Mouse (Mus musculus): ENCODE results near the gene Ermard.
"Not testable (repeated sequence)": the region's sequence is repeated elsewhere in the genome, so short reads cannot be mapped to it uniquely, and the experiment has no call there.

Ermard gene

DNA sequence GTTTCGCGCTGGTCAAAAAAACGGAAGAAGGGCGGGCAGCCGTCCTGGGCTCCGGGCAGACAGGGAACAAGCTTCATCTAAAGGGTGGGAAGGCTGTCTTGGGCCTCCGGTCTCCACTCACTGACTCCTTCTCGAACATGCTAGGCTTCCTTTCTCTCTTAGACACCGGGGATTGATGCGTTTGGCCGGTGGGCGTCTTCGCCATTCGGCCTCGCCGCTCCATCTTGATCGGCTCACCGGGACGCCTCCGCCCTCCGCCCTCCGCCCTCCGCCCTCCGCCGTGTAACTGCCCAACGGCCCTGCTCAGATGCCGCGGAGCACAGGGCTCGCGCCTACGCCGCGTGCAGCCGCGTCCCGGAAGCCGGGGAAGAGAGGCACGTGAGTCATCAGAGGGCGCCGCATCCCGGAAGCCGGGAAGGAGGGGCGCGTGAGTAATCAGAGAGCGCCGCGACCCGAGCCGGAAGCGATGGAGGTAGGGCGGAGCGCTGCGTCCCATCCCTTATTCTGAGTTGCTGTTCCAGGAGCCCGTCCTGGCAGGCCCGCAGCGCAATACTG lies at the start of gene Ermard, which contains the start of the genes Tcte3 and Gm3448:
TSS of gene Ermard (plus strand) at position 34 of the 555 bp plus-strand sequence.
TSS of gene Tcte3 (minus strand) at position 314 of the 555 bp plus-strand sequence.
TSS of gene Gm3448 (minus strand) at position 363 of the 555 bp plus-strand sequence.
- DNase-seq: peak in 1 of 2 experiments; percentile 54

DNA sequence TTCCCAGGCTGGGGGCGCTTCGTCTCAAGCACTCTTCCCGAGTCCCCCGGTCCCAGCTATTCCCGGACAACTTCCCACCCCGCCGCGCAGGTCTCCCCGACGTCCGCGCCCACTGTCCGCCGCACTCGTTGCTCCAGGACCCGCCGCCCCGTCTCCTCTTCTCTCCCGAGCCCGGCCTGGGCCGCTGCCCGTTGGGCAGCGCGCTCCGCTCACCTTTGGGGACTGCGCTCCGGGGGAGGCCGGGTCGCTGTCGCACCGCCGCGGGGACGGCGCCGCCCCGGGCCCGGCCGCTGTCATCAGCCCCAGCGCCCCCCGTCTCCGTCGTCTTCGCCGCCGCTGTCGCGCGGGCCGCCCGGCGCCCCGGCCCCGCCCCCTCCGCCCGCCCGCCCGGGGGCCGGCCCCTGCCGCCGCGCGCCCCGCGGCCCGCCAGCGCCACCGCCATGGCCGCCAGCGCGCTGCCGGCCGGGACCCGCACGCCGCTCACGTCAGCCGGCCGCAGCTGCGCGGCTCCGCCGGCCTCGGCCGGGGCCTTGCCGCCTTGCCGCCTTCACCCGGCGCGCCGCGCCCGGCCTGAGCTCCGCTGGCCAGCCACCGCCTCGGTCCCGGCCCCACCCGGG lies 48.4 kb upstream of the Ermard start:
- DNase-seq: not testable (repeated sequence)

DNA sequence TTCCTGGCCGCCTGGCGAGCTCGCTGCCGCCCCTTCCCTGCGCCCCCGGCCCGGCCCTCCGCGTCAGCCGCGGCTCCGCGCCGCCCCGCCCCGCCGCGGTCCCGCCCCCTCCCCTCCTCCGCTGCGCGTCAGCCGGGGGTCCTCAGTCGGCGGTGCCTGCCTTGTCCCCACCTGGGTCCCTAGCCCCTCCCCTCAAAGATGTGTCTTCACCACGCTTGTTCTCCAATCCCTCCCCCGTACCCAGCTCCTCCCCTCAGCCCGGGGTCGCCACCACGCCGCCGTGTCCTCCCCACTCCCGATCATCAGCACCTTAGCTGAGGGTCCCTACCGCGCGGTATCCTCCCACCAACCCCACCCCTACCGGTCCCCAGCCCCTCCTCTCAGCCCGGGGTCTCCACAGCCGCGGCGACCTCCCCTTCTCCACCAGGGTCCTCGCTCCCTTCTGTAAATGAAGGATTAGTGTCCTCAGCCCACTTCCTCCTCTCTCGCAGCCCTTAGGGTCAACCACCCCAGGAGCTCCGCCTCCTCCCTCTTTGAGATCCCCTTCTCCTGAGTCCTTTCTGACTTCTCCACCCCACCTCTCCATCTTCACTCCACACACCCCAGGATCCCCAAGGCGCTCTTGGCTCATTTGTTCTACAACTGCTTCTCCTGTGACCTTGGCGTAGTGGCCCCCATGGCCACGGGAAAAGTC lies 47.7 kb upstream of the Ermard start:
- not testable (repeated sequence) for DNase-seq

DNA sequence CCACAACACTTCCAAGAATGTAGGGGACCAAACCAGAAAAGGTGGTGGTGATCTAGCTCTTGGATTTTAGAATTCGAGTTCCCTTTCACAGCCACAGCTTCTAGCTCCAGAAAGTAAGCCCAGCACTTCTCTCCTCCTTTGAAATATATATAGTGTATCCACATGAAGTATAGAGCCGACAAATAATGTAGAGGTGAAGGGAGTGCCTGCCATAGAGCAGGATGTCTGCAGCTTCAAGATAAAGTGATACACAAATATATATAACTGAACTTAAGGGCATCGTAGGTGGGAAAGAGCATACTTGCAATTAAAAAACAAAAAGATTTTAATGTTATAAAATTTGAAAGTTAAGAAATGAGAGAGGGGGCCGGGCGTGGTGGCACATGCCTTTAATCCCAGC lies 46.9 kb upstream of the Ermard start:
- not testable (repeated sequence) for DNase-seq

DNA sequence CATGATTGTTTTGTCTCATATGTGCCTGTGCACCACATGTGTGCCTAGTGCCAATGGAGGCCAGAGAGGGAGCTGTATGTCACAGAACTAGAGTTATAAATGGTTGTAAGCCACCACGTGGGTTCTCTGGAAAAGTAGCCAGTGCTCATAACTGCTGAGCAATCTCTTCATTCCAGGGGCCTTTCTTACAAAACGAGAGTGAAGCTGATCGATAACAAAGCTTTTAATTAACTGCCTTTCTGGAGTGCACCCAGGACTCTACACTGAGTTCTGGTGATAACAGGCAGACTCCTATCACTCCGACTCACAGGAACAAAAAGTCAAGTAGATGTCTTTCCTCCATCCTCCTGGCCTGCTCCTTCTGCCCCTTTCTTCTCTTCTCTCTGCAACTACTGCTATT lies 41.0 kb upstream of the Ermard start:
- DNase-seq: not testable (repeated sequence)

DNA sequence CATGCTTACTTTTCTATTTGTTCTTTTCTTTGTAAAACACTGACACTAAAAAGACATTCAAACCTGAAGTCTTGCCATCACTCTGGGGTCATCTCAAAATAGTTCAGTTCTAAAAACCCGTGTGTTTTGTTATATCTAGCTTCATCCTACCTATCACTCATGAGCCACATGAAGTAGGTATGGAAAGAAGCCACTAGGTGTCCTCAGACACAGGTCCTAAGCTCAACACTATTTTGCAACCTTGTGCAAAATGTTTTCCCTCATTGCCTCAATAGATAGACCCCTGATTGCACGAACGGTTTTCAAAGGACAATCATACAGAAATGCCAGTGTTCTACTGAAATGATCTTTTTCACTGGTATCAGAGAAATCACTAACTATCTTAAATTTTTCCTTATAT lies 31.9 kb upstream of the Ermard start:
- DNase-seq: not testable (repeated sequence)

DNA sequence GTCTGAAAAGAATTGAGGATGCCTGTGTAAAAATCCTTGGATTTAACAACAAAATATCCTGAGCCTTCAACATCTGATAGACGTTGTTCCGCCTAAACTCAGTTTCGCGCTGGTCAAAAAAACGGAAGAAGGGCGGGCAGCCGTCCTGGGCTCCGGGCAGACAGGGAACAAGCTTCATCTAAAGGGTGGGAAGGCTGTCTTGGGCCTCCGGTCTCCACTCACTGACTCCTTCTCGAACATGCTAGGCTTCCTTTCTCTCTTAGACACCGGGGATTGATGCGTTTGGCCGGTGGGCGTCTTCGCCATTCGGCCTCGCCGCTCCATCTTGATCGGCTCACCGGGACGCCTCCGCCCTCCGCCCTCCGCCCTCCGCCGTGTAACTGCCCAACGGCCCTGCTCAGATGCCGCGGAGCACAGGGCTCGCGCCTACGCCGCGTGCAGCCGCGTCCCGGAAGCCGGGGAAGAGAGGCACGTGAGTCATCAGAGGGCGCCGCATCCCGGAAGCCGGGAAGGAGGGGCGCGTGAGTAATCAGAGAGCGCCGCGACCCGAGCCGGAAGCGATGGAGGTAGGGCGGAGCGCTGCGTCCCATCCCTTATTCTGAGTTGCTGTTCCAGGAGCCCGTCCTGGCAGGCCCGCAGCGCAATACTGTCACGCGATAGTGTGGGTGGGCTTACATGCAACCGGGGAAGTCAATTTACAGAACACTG lies 31.1 kb upstream of the Ermard start, which contains the start of gene Gm3435:
TSS of gene Gm3435 (plus strand) at position 471 of the 708 bp plus-strand sequence.
- DNase-seq: not testable (repeated sequence)

DNA sequence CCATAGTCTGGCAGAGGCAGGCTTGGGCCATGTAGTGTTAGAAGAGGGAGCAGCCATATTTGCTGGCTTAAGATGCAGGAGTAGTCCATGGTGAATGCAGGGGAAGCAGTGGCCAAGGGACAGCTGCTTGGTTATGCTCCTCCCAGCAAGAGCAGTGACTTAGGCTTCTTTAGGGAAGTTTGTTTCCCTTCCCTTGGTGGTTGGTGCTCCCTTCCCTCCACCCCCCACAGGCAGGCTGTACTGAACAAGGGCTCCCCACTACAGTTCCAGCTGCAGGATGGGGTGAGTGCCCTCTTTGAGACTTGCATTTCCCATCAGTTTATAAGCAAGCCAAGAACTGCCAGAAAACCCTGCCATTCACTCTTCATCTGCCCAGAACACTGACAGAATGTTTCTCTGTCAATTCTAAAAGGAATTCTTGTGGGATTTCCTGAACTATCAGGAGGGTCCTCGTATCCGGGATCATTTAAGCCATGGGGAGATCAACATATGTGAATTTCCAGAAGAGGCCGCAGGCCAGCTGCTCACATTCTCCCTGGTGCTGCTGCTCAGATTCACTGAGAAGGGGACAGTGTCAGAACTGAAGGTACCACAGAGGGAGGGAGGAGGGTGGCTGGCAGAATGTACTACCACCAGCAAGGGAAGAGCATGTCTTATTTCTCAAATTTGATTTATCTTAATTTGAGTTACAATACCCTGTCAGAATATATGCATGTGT lies 19.3 kb upstream of the Ermard start:
- DNase-seq: peak in 1 of 2 experiments; percentile 17

DNA sequence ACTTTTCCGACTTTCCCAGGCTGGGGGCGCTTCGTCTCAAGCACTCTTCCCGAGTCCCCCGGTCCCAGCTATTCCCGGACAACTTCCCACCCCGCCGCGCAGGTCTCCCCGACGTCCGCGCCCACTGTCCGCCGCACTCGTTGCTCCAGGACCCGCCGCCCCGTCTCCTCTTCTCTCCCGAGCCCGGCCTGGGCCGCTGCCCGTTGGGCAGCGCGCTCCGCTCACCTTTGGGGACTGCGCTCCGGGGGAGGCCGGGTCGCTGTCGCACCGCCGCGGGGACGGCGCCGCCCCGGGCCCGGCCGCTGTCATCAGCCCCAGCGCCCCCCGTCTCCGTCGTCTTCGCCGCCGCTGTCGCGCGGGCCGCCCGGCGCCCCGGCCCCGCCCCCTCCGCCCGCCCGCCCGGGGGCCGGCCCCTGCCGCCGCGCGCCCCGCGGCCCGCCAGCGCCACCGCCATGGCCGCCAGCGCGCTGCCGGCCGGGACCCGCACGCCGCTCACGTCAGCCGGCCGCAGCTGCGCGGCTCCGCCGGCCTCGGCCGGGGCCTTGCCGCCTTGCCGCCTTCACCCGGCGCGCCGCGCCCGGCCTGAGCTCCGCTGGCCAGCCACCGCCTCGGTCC lies 17.0 kb upstream of the Ermard start:
- DNase-seq: not testable (repeated sequence)

DNA sequence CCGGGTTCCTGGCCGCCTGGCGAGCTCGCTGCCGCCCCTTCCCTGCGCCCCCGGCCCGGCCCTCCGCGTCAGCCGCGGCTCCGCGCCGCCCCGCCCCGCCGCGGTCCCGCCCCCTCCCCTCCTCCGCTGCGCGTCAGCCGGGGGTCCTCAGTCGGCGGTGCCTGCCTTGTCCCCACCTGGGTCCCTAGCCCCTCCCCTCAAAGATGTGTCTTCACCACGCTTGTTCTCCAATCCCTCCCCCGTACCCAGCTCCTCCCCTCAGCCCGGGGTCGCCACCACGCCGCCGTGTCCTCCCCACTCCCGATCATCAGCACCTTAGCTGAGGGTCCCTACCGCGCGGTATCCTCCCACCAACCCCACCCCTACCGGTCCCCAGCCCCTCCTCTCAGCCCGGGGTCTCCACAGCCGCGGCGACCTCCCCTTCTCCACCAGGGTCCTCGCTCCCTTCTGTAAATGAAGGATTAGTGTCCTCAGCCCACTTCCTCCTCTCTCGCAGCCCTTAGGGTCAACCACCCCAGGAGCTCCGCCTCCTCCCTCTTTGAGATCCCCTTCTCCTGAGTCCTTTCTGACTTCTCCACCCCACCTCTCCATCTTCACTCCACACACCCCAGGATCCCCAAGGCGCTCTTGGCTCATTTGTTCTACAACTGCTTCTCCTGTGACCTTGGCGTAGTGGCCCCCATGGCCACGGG lies 16.4 kb upstream of the Ermard start:
- not testable (repeated sequence) for DNase-seq

DNA sequence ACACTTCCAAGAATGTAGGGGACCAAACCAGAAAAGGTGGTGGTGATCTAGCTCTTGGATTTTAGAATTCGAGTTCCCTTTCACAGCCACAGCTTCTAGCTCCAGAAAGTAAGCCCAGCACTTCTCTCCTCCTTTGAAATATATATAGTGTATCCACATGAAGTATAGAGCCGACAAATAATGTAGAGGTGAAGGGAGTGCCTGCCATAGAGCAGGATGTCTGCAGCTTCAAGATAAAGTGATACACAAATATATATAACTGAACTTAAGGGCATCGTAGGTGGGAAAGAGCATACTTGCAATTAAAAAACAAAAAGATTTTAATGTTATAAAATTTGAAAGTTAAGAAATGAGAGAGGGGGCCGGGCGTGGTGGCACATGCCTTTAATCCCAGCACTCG lies 15.5 kb upstream of the Ermard start:
- DNase-seq: not testable (repeated sequence)

DNA sequence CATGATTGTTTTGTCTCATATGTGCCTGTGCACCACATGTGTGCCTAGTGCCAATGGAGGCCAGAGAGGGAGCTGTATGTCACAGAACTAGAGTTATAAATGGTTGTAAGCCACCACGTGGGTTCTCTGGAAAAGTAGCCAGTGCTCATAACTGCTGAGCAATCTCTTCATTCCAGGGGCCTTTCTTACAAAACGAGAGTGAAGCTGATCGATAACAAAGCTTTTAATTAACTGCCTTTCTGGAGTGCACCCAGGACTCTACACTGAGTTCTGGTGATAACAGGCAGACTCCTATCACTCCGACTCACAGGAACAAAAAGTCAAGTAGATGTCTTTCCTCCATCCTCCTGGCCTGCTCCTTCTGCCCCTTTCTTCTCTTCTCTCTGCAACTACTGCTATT lies 9.6 kb upstream of the Ermard start:
- DNase-seq: not testable (repeated sequence)

DNA sequence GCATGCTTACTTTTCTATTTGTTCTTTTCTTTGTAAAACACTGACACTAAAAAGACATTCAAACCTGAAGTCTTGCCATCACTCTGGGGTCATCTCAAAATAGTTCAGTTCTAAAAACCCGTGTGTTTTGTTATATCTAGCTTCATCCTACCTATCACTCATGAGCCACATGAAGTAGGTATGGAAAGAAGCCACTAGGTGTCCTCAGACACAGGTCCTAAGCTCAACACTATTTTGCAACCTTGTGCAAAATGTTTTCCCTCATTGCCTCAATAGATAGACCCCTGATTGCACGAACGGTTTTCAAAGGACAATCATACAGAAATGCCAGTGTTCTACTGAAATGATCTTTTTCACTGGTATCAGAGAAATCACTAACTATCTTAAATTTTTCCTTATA lies 553 bp upstream of the Ermard start:
- DNase-seq: not testable (repeated sequence)

DNA sequence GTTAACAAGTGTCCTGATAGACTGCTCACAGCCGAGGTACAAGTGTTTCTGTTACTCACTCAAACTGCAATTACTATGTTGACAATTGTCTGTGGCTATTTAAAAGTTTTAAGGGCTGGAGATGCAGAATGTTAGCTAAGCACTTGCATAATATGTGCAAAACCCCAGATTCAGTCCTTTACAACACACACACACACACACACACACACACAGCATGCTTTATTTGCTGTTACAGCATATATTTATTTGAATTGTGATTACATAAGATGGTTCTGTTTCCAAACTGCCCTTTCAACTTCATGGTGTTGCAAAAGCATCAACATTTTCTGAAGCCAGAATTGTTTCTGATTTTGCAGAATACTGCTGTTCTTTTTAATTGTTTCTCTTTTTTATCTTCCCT lies 9.3 kb downstream of the Ermard start:
- DNase-seq: not testable (repeated sequence)

DNA sequence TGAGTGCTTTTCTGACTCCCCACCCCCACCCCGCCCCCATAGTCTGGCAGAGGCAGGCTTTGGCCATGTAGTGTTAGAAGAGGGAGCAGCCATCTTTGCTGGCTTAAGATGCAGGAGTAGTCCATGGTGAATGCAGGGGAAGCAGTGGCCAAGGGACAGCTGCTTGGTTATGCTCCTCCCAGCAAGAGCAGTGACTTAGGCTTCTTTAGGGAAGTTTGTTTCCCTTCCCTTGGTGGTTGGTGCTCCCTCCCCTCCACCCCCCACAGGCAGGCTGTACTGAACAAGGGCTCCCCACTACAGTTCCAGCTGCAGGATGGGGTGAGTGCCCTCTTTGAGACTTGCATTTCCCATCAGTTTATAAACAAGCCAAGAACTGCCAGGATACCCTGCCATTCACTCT lies 11.8 kb downstream of the Ermard start:
- not testable (repeated sequence) for DNase-seq

DNA sequence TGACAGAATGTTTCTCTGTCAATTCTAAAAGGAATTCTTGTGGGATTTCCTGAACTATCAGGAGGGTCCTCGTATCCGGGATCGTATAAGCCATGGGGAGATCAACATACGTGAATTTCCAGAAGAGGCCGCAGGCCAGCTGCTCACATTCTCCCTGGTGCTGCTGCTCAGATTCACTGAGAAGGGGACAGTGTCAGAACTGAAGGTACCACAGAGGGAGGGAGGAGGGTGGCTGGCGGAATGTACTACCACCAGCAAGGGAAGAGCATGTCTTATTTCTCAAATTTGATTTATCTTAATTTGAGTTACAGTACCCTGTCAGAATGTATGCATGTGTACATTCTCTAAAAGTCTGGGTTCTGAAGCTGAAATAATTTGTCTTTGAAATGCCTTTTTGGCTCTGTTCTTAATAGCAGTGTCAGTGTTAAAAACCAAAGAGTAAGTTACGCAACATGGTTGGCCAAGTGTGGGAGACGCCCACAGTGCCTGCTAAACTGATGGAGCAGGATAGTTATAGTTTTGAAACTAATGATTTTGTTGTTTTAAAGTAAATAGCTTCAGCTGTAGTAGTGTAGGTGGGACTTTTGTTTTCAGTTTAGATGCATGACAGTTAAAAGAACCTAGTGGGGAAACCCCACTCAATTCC lies 12.3 kb downstream of the Ermard start:
- not testable (repeated sequence) for DNase-seq

DNA sequence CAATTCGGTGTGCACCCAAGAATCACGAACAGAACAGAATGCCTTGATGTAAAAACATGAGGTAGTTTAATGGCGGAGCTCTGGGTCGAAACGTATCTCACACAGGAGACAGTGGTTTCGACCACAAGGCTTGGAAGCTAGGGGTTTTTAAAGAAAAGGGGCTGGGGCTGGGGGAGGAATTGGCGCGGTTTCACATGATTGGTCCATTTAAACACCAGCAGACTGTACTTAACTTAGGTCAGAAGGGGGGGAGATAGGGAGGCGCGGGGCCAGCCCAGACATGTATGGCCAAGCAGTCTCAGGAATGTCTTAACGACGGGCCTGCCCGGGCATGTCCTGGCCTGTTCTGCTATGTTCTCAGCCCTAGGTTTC lies 12.8 kb downstream of the Ermard start:
- DNase-seq: not testable (repeated sequence)

DNA sequence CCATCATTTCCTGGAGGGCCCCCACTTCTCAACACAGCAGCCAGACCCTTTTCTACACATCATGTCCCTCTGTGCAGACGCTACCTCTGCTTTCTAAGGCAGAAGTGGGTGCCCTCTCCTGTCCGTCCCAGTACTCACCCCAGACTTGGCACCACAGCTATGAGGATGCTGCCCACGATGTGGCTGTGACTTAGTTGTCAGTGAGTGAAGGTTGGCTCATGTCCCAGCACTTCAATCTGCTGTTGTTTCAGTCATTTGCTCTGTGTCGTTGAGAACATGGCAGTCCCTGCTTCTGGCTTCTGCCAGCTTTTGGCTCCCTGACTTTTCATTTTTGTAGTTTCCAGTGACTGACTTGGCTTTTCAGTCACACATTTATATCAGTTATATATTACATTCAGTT lies 14.9 kb downstream of the Ermard start:
- no peak for DNase-seq

DNA sequence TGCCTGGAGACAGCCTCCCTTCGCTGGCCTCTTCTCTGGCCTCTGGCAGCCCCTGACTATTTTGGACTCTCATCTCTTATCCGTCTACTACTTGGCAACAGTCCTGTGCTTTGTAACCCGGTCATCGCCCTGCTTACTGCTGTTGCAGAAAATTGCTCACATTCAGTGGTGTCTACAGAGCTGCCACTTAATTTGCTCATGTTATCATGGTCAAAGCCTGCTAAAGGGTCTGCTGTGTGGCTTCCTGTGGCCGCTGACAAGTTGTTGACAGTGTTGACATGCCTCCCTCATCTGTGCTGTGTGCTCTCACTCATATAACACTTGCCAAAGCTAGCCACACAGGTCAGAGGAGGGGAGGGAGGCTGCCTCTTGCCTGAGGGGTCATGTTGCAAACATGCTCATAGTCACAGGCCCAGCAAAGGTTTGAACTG lies 17.2 kb downstream of the Ermard start:
- no peak for DNase-seq

DNA sequence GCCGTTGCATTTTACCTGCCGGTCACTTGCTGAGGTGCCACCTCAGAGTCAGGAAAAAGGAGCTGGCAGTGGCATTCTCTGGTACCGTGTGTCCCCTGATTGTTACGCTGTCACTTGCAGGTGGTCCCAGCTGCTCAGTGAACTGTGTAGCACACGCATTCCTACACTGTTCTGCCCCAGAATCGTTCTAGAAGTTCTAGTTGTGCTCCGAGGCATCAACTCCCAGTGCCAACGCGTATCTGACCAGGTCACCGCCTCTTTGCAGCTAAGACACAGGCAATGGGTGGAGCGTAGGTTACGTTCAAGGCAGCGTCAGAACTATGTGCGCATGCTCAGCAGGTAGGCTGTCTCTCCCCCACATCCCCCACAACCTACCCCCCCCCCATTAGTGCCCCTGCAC lies 18.6 kb downstream of the Ermard start:
- no peak for DNase-seq

DNA sequence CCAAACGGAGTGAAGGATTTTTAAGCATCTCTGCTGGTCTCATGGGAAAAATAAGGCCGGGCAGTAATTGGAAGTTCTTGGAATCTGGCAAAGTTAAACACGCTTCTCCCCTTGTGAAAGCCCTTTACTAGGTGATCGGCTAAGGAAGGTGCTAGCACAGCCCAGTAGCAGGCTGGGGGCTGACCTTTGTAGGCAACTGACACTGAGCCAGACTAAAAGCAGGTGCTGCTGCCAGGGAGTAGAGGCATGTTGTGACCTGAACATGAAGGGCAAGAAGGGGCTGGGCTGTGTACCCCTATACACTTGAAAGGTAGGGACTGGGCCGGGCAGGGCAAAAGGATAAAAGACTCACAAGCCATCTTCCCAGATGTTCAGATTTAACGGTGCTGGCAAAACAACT lies 19.3 kb downstream of the Ermard start:
- DNase-seq: no peak

All from kidney, postnatal 36 days (tissue).